Mouse (Mus musculus): ENCODE data around the gene Bcor.

DNA sequence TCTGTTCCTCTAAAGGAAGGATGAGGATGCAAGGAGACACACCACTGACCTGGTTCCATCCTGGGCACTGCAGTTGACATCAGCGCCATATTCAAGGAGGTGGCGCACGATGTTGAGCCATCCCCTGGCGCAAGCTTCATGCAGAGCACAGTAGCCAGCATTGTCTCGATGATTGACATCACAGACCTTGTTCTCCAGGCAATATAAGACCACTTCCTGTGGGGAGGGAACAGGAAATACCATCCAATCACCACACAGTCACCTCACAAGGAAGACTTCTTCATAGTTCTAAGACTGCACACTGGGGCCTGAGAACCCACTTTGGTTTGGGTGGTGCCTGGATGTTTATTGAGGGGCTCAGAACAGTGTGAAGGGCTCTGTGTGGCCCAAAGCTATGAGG lies 118.7 kb downstream of the Bcor start:
- TF ChIP-seq CTCF (IDR thresholded peaks at IDR 0.05; ENCODE audit: insufficient read depth, low read length), result no peak
- no peak for TF ChIP-seq POLR2A (IDR thresholded peaks at IDR 0.05; ENCODE audit: borderline replicate concordance, extremely low read depth, low read depth, low read length)

All from lung, adult 2 months (tissue).